Comparison of ENCODE assay signal across 9 mouse cellular contexts in genomic region chr8:127307026-127307425, GRCm38 (mm10).
"Had no signal": no experiment of that assay in that cellular context is flagged by ENCODE, and none has a peak within 500 bp of the region (broad histone marks: within the 10 kb centered on the region; RNA-seq: fewer than 3 reads in every experiment).

No protein-coding gene starts in this region.

- H3K9ac ChIP-seq: hindbrain, embryonic 15.5 days; limb, embryonic 12.5 days; midbrain, embryonic 13.5 days; stomach, embryonic 15.5 days had no signal

- H3K27me3 ChIP-seq: hindbrain, embryonic 15.5 days; limb, embryonic 12.5 days; midbrain, embryonic 13.5 days; stomach, embryonic 15.5 days had no signal

- H3K9me3 ChIP-seq: hindbrain, embryonic 15.5 days; limb, embryonic 12.5 days; midbrain, embryonic 13.5 days; stomach, embryonic 15.5 days had no signal

- H3K27ac ChIP-seq: hindbrain, embryonic 15.5 days; left cerebral cortex, adult 2 months; limb, embryonic 12.5 days; midbrain, embryonic 13.5 days; stomach, embryonic 15.5 days had no signal

- DNase-seq: lung, adult 18-20 months; right cerebral cortex, postnatal 14 days; thymus, adult 2 months; thymus, postnatal 25 days had no signal

- H3K4me3 ChIP-seq: hindbrain, embryonic 15.5 days; left cerebral cortex, adult 2 months; limb, embryonic 12.5 days; midbrain, embryonic 13.5 days; stomach, embryonic 15.5 days had no signal

- H3K36me3 ChIP-seq: hindbrain, embryonic 15.5 days; limb, embryonic 12.5 days; midbrain, embryonic 13.5 days; stomach, embryonic 15.5 days had no signal

- ATAC-seq: midbrain, embryonic 13.5 days had no signal

- H3K4me2 ChIP-seq: hindbrain, embryonic 15.5 days; limb, embryonic 12.5 days; midbrain, embryonic 13.5 days; stomach, embryonic 15.5 days had no signal
